Mouse (Mus musculus) spleen, adult 2 months (tissue): ENCODE data around the gene Atf7ip.

ENCODE experiments used
- CTCF ChIP-seq: fragments of 200-500 bp; IDR thresholded peaks from 2 replicates; pipeline ENCODE4 v1.5.1; 2011; ENCODE audit warnings: mild to moderate bottlenecking, inconsistent platforms; ENCODE audit not compliant: insufficient read depth, insufficient read length, insufficient replicate concordance; ENCODE audit errors: extremely low read depth
- POLR2A ChIP-seq: fragments of 200-500 bp; IDR thresholded peaks from 2 replicates; pipeline ENCODE4 v1.6.1; 2011; ENCODE audit warnings: low read depth, low read length, inconsistent platforms

DNA sequence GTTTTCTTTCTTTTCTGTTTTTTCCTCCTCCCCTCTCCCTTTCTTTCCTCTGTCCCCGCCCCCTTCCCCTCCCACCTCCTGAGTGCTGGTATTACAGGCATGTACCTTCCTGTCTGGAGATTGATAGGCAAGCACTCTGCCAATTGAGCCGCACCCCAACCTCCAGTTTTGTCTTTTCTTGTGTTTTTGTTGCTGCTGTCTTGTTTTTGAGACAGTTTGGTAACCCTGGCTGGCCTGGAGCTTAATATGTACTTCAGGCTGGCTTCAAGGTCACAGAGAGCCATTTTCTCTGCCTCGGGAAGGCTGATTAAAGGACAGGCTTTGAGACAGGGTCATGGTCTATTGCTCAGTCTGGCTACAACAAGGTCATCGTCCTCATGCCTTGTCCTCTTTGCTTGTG, 18.8 kb downstream of the Atf7ip start:
- no peak for TF ChIP-seq POLR2A
- no peak for TF ChIP-seq CTCF
